Mouse (Mus musculus) megakaryocyte, embryonic 14.5 days (primary cell): Measurements from ENCODE around the gene Eif4a3. TPM values are rescaled to one million over a fixed set of nuclear protein-coding genes. Genes with fewer than 3 reads are reported as not detected.

ENCODE experiments used
- H3K27me3 ChIP-seq: replicated peaks from 2 replicates; pipeline ENCODE3; 2012; ENCODE audit warnings: inconsistent platforms
- H3K36me3 ChIP-seq: replicated peaks from 2 replicates; pipeline ENCODE3; 2012; ENCODE audit warnings: low read length, inconsistent platforms, mixed read lengths
- H3K4me1 ChIP-seq: 2 replicates; pipeline ENCODE4 v1.6.1; 2012; ENCODE audit warnings: inconsistent platforms
- H3K4me3 ChIP-seq: replicated peaks from 2 replicates; pipeline ENCODE3; 2012; ENCODE audit warnings: moderate library complexity, mild to moderate bottlenecking, inconsistent platforms
- H3K9me3 ChIP-seq: 2 replicates; pipeline ENCODE4 v1.6.1; 2012; ENCODE audit warnings: inconsistent platforms
- FLI1 ChIP-seq: IDR thresholded peaks from 2 replicates; pipeline ENCODE4 v1.6.1; 2012; ENCODE audit warnings: low read length, inconsistent platforms, mixed read lengths
- GATA1 ChIP-seq: IDR thresholded peaks from 3 replicates; pipeline ENCODE4 v1.6.1; 2012; ENCODE audit warnings: mixed read lengths, low read length, inconsistent platforms, borderline replicate concordance
- polyA plus RNA-seq: library from polyadenylated mRNA; stranded (reverse); fragments of >175 nt; gene quantifications from 2 replicates; pipeline ENCODE4 v1.2.3, GENCODE M21; 2012; ENCODE audit warnings: low replicate concordance; ENCODE audit not compliant: insufficient read depth

Gene Eif4a3
- 41.8 and 111 TPM in 2 replicates for polyA plus RNA-seq

DNA sequence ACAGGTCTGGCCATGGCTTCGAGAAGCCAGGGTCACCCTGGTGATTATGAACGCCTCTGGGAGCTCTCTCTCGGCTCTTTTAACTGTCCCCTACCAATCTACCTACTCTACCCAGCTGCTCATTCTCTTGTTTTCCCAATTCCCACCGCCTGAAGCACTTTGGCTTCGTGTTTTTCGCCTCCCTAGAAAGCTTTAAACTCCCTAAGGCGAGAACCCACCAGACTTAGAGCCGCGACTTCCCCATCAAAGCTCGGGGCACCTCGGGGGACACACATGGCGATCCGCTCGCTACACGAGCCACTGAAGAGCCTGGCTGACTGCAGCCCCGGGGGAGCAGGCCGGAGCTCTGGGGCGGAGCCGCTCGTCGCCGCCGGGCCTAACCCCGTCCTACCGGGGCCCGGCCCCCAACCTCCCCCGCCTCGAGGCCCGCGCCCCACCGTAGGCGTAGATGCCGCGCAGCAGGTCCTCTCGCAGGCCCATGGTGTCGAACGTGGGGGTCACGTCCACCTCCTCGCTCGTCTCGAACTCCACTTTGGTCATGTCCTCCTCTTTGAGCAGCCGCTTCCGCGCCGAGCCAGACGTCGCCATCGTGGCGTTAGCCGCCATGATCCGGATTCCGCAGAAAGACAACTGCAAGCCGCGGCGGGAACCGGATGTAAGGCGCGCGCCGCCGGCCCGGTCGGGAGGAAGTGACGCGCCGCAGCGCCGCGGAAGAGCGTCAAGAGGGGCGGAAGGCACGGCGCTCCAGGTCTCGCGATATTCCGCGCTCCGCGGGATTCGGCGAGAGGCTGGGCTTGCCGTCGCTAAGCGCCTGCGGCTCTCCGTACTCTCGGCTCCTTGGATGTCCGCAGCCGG is at the start of gene Eif4a3:
Eif4a3 (minus strand) TSS at position 699 of the 855 bp plus-strand sequence.
- H3K4me1 ChIP-seq = peaks cover 25% of the 10 kb centered on the region
- peaks cover 28% of the 10 kb centered on the region for H3K27me3 ChIP-seq
- H3K9me3 ChIP-seq = no peaks in the 10 kb centered on the region
- peaks cover 36% of the 10 kb centered on the region for H3K36me3 ChIP-seq
- TF ChIP-seq FLI1 (peak; percentile 85; the same call in 1 of the 2 replicates), GATA1 (no peak)
- H3K4me3 ChIP-seq = peak within 1 kb of the TSS; percentile 99

DNA sequence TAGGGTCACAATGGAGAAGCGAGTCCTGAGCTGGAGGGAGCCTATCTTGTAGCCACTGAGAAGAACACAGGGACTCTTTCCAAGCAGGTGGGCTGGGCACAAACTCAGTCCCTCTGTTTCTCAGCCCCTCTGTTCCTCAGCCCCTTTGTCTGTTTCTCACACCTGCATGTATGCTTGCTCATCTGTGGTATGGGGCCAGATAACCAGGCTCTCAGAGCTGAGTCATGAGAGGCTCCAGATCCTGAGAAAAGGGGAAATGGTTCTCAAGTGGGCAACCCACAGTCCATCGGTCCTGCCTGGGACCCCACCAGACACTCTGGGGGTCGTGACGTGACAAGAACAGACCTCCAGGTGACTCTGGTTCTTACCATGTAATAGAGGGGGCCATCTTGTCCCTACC is 47.2 kb upstream of the Eif4a3 start:
- Histone ChIP-seq H3K4me3 (no peak overlapping the region), H3K36me3 (peaks cover 8% of the 10 kb centered on the region), H3K27me3 (peaks cover 95% of the 10 kb centered on the region), H3K4me1 (peaks cover 65% of the 10 kb centered on the region), H3K9me3 (peaks cover 17% of the 10 kb centered on the region)
- TF ChIP-seq GATA1 = no peak

DNA sequence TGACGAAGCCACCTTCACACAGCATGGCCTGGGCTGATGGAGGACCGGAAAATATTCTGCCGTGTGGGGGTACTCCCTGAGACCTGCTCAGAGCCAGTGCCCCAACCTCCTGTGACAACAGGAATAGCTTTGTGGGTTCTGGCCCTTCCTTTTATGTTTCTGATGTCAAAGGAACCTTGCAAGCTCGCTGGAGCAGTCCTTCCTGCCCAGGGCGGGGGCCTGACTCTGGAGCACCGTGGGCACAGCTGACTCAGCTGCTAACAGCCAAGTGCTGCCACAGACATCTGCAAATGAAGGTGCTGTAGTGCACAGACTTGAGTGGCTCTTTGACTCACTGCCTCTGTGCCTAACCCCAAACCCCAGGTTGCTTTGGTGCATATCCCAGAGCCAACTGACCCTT is 45.0 kb upstream of the Eif4a3 start:
- H3K36me3 ChIP-seq = peaks cover 5% of the 10 kb centered on the region

DNA sequence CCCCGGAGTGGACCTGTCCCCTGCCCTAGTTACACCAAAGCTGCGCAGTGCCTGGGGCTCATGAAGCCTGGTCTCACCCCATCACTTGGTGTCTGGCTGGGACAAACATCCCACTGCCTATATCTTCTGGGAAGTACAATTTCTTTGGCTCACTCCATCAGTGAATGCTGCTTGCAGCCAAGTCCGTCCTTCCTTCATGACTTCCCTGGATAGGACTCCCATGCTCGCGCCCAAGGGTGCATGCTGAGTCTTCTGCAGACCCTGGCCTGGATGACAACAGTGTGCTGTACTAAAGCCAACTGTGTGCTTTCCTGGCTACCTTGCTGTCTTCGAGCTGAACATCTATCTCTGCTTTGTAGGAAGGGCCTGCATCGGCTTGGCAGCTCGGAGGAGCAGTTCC is 44.3 kb upstream of the Eif4a3 start:
- Histone ChIP-seq H3K4me1 (peaks cover 52% of the 10 kb centered on the region), H3K36me3 (peaks cover 5% of the 10 kb centered on the region), H3K9me3 (peaks cover 14% of the 10 kb centered on the region), H3K4me3 (no peak overlapping the region), H3K27me3 (peaks cover 94% of the 10 kb centered on the region)
- no peak for TF ChIP-seq GATA1
- TF ChIP-seq FLI1 = no peak

More for the DNA sequence above, 45.0 kb upstream of the Eif4a3 start:
- H3K9me3 ChIP-seq = peaks cover 14% of the 10 kb centered on the region
- peaks cover 96% of the 10 kb centered on the region for H3K27me3 ChIP-seq
- H3K4me1 ChIP-seq = peaks cover 55% of the 10 kb centered on the region
- no peak for TF ChIP-seq GATA1
- no peak for TF ChIP-seq FLI1
- H3K4me3 ChIP-seq = peak overlapping the region; percentile 38

DNA sequence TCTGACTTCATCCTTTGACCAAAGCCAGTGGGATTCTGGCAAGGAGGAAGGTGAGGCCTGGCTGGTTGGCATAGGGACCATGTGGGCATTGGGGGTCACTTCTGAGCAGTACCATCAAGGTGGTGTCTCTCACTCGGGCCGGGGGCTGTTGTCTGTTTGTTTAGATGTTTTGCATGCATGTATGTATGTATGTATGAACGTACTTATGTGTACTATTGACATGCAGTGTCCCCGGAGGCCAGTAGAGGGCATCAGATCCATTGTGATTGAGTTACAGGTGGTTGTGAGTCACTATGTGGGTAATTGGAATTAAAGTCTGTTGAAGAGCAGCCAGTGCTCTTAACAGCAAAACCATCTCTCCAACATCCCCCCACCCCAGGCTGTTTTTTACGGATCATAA is 39.7 kb upstream of the Eif4a3 start:
- peaks cover 15% of the 10 kb centered on the region for H3K4me1 ChIP-seq
- TF ChIP-seq GATA1 (no peak), FLI1 (no peak)
- H3K36me3 ChIP-seq = no peaks in the 10 kb centered on the region
- H3K27me3 ChIP-seq = peaks cover 91% of the 10 kb centered on the region
- H3K4me3 ChIP-seq = no peak overlapping the region
- no peaks in the 10 kb centered on the region for H3K9me3 ChIP-seq

DNA sequence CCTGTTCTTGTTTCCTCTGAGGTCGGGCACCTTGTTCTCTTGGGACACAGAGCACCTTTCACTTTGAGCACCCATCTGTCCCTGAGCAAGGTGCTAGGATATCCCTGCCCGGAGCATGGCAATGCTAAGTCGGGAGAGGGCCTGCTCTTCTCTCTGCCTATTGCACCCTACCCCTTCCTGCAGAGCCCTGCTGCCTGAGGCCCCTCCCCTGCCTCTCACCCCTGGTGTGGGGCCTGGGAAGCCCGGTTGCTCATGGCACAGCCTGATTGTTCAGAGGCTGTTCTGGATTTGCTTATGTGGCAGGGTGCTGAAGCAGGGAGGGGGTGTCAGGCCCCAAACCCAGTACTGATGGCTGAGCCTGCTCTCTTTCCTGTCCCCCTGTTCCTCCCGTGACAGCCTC is 39.3 kb upstream of the Eif4a3 start:
- TF ChIP-seq FLI1 (no peak), GATA1 (no peak)
- H3K4me1 ChIP-seq = peaks cover 10% of the 10 kb centered on the region
- H3K9me3 ChIP-seq = no peaks in the 10 kb centered on the region
- no peak overlapping the region for H3K4me3 ChIP-seq
- H3K27me3 ChIP-seq = peaks cover 89% of the 10 kb centered on the region
- no peaks in the 10 kb centered on the region for H3K36me3 ChIP-seq

DNA sequence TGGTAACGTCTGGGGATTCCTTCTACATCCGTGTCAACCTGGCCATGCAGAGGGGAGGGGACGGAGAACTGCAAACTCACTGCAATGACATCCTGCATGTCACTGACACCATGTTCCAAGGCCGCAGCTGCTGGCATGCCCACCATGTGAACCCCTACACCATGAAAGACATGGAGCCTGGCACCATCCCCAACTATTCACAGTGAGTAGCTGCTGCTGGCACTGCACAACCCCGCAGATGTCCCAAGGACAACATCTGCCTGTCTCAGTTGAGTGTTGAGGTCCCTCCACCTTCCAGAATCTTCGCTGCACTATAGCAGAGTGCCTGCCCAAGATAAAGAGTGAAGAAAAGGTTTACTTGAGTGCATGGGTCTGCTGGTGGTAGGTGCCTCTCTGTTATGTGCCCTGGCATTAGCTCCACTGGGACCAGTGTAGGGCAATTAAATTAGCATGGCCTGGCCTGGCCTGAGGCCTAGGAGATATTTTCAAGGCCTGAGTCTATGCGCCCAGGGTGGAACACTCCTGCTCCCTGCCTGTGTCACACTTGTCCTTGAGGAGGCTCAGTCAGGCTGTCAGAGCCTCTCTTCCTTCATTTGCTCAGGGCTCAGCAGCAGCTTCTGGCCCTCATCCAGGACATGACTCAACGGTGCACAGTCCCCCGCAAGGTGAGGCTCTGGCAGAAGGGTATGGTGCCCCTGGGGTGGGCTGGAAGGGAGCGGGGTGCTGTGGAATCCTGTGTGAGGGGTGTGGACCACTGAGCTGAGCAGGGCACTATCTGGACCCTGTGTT is 38.6 kb upstream of the Eif4a3 start:
- Histone ChIP-seq H3K36me3 (no peaks in the 10 kb centered on the region), H3K4me1 (peaks cover 10% of the 10 kb centered on the region), H3K4me3 (no peak overlapping the region), H3K9me3 (no peaks in the 10 kb centered on the region), H3K27me3 (peaks cover 89% of the 10 kb centered on the region)
- TF ChIP-seq FLI1 (no peak), GATA1 (no peak)

DNA sequence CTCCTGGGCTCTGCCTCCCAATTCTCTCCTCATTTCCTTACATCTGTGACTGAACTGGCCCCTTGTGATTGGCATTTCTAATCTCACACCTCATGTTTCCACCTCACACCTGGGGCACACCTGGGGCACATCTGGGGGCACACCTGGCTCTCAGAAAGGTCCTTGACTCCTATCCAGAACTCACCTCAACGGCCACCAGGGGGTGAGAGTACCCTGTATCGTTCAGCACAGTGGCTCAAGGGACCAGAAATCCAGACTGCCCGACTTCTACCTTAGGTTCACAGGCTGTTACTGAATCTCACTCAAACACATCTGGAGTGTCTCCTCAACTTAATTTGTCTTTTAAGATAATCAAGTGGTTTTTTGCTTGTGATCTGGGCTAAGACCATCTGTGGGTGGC is 32.1 kb upstream of the Eif4a3 start:
- peaks cover 93% of the 10 kb centered on the region for H3K27me3 ChIP-seq
- TF ChIP-seq FLI1 (no peak), GATA1 (no peak)
- H3K9me3 ChIP-seq = no peaks in the 10 kb centered on the region
- H3K4me3 ChIP-seq = no peak overlapping the region
- H3K36me3 ChIP-seq = no peaks in the 10 kb centered on the region
- H3K4me1 ChIP-seq = no peaks in the 10 kb centered on the region

DNA sequence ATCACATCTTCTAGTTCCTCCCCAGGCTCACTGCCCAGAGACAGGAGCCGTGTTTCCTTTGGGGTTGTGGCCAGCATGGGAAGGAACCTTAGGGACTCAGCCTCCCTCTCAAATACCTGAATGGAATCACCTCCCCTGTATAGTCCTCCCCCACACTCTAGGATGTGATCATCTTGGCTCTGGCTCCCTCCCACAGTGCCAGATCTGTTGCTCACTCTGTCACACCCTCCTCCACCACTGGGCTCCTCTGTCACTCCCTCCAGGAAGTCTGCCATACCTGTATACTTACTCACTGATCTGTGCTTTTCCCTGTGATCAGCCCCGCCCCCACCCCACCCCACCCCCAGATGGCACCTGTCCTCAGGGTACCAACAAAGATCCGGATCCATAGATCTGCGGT is 30.7 kb upstream of the Eif4a3 start:
- no peaks in the 10 kb centered on the region for H3K4me1 ChIP-seq
- H3K36me3 ChIP-seq = no peaks in the 10 kb centered on the region
- TF ChIP-seq GATA1 = no peak
- TF ChIP-seq FLI1 = no peak
- no peak overlapping the region for H3K4me3 ChIP-seq
- peaks cover 5% of the 10 kb centered on the region for H3K9me3 ChIP-seq
- peaks cover 94% of the 10 kb centered on the region for H3K27me3 ChIP-seq

DNA sequence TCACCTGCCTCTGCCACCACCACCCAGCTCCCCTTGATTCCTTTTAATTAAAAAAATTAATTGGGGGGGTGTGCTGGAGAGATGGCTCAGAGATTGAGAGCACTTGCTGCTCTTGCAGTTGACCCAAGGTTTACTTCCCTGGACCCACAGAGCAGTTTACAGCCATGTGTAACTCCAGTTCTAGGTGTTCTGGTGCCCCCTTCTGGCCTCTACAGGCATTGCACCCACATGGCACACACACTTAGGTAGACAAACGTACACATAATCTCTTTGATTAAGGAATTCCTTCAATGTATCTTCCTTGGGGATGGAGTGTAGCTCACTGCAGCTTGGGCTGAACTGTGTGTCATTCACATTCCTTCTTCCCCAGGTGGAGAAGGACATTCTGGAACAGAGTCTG is 25.2 kb upstream of the Eif4a3 start:
- Histone ChIP-seq H3K36me3 (no peaks in the 10 kb centered on the region), H3K9me3 (peaks cover 13% of the 10 kb centered on the region), H3K4me1 (0 out of 2 replicates have a peak, but pooled peaks cover 5% of the 10 kb centered on the region), H3K27me3 (peaks cover 81% of the 10 kb centered on the region), H3K4me3 (no peak overlapping the region)
- no peak for TF ChIP-seq GATA1
